Mouse (Mus musculus) forebrain, embryonic 12.5 days (tissue): ENCODE results near the gene H2-Q10. TPM values are rescaled to one million over a fixed set of nuclear protein-coding genes. Genes with fewer than 3 reads are reported as not detected.
"Not testable (repeated sequence)": the region's sequence is repeated elsewhere in the genome, so short reads cannot be mapped to it uniquely, and the experiment has no call there.

Experiments used
- ATAC-seq: fragments of 200-750 bp; cut with Nextera tagmentation; 2 replicates; pipeline ENCODE4 v1.8.0; 2017; ENCODE audit warnings: moderate TSS enrichment; ENCODE audit not compliant: low FRiP score
- H3K27ac ChIP-seq: fragments of 300-500 bp; sonication (generic); 2 replicates; pipeline ENCODE4 v1.5.1; 2016; ENCODE audit warnings: mild to moderate bottlenecking
- H3K27me3 ChIP-seq: fragments of 300-500 bp; sonication (generic); 2 replicates; pipeline ENCODE4 v1.6.1; 2016; ENCODE audit warnings: mild to moderate bottlenecking
- H3K36me3 ChIP-seq: fragments of 300-500 bp; sonication (generic); replicated peaks from 2 replicates; pipeline ENCODE4 v1.6.1; 2016; ENCODE audit warnings: mild to moderate bottlenecking
- H3K4me1 ChIP-seq: fragments of 300-500 bp; sonication (generic); 2 replicates; pipeline ENCODE4 v1.6.1; 2016
- H3K4me2 ChIP-seq: fragments of 300-500 bp; sonication (generic); 2 replicates; pipeline ENCODE4 v1.6.1; 2016; ENCODE audit warnings: mild to moderate bottlenecking, moderate library complexity
- H3K4me3 ChIP-seq: fragments of 300-500 bp; sonication (generic); replicated peaks from 2 replicates; pipeline ENCODE4 v1.5.1; 2016; ENCODE audit warnings: mild to moderate bottlenecking
- H3K9ac ChIP-seq: fragments of 300-500 bp; sonication (generic); 2 replicates; pipeline ENCODE4 v1.6.1; 2016; ENCODE audit warnings: mild to moderate bottlenecking
- H3K9me3 ChIP-seq: fragments of 300-500 bp; sonication (generic); 2 replicates; pipeline ENCODE4 v1.6.1; 2016
- WGBS: fragments of 180-500 bp; shearing (Covaris S2); methylation state at CpG from one replicate; pipeline ENCODE4 v1.1.7; 2016; 5-methylcytosine and 5-hydroxymethylcytosine counted together
- polyA plus RNA-seq: library from polyadenylated mRNA; unstranded; fragments of >200 nt; fragmentation: Nextera tagmentation; extraction: Ambion mirVana; gene quantifications from 2 replicates; pipeline ENCODE4 v1.2.1, GENCODE M21; 2016

The H2-Q10 gene
- polyA plus RNA-seq, 1 experiment from 2014 or later: 0.04 TPM

DNA sequence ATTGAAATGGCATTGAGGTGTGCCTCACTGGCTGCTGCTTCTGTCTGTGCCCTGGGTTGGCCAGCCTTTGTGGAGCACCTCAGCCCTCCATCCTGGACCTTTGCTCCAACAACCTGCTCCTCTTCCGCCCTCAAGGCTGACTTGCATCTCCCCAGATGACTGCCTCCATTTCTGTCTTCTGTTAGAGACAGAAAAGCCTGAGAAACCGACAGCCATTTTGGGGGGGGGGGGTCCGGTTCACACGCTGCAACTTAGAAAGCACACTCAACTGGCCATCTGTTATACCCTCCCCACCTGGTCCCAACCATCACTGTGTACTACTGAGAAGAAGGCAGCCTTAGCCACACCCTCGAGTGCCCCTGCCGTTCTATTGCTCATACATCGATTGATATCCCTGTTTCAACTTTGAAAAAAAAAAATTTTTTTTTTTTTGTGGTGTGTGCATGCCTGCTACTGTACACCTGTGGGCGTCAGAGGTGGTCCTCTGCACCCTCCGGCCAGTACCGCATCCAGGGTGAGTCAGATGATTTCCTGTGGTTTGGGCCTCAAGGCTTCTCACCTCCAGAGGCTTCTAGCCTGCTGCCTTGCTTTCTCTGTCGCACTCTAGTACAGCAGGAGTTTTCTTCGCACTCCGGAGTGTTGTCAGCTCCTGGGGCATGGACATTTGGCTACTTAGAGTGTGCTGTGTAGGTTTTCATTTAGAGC is 37.8 kb downstream of the H2-Q10 start:
- Histone ChIP-seq H3K4me1 (peaks cover 10% of the 10 kb centered on the region), H3K4me3 (no peak overlapping the region), H3K4me2 (no peak overlapping the region), H3K36me3 (peaks cover 6% of the 10 kb centered on the region; the same call in 1 of the 2 replicates), H3K27me3 (peaks cover 55% of the 10 kb centered on the region), H3K9ac (no peak overlapping the region), H3K27ac (no peak overlapping the region), H3K9me3 (no peaks in the 10 kb centered on the region)
- WGBS: 22% methylated on average over 13 of the region's 13 CpGs
- ATAC-seq: no peak

- H3K27ac ChIP-seq, H3K9me3 ChIP-seq: not testable (repeated sequence)
Observed at GRCm38 (mm10) chr17:35508279-35508678, 38.4 kb downstream of the H2-Q10 start.

DNA sequence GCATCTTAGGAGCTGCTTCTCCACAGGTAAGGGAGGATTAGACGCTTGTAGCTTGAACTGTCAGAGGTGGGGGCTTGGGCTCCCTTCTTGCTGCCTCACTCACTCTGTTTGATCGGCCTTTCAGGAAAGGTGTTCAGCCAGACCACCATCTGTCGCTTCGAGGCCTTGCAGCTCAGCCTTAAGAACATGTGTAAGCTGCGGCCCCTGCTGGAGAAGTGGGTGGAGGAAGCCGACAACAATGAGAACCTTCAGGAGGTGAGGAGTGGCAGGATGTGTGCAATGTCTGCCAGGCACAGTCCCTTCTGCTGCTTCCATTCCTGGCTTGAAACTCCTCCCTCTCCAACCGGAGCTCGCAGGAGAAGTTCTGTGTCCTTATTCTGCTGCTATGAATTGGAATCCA is 39.4 kb downstream of the H2-Q10 start:
- Histone ChIP-seq H3K27me3 (peaks cover 50% of the 10 kb centered on the region), H3K9me3 (no peaks in the 10 kb centered on the region), H3K4me2 (no peak overlapping the region), H3K27ac (no peak overlapping the region), H3K4me3 (no peak overlapping the region), H3K36me3 (peaks cover 10% of the 10 kb centered on the region), H3K4me1 (peaks cover 12% of the 10 kb centered on the region), H3K9ac (no peak overlapping the region)
- 29% methylated on average over 8 of the region's 8 CpGs for WGBS
- peak; percentile 25; the same call in 1 of the 2 replicates for ATAC-seq

More at GRCm38 (mm10) chr17:35508279-35508678, 38.4 kb downstream of the H2-Q10 start:
- WGBS: 52% methylated on average over 5 of the region's 5 CpGs
- H3K9ac ChIP-seq, ATAC-seq, H3K4me3 ChIP-seq, H3K4me2 ChIP-seq, H3K4me1 ChIP-seq: not testable (repeated sequence)
- Histone ChIP-seq H3K36me3 (peaks cover 10% of the 10 kb centered on the region), H3K27me3 (peaks cover 55% of the 10 kb centered on the region)

DNA sequence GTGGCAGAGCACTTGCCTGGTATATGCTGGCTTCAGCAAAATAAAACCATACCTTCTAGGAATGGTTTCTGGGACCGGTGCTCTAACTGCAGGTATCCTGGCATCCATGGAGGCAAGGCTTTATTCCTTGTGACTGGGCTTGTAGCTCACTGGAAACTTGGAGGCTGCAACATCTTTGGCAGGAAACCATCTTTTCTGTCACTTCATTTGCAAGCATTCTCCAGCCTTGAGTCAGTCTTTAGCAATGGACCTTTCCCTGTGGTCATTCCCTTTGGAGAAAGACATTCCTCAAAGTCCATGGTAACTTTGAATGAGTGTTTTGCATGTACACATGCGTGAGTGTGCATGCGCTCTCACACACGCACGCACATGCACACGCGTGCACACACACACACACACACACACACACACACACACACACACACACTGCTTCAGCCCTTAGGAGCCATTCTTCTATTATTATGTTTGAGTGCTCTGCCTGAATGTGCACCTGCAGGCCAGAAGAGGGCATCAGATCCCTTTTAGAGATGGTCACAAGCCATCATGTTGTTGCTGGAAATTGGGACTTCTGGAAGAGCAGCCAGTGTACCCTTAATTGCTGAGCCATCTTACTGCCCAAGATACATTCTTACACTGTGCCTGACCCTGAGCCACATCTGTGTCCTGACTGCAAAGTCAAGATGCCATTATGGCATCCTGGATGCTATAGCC is 43.2 kb downstream of the H2-Q10 start:
- no peak overlapping the region for H3K4me2 ChIP-seq
- no peak overlapping the region for H3K27ac ChIP-seq
- WGBS: 98% methylated on average over 7 of the region's 7 CpGs
- H3K27me3 ChIP-seq: peaks cover 12% of the 10 kb centered on the region
- H3K4me3 ChIP-seq: no peak overlapping the region
- no peak for ATAC-seq
- no peak overlapping the region for H3K9ac ChIP-seq
- peaks cover 10% of the 10 kb centered on the region for H3K36me3 ChIP-seq
- no peaks in the 10 kb centered on the region for H3K9me3 ChIP-seq
- peaks cover 34% of the 10 kb centered on the region for H3K4me1 ChIP-seq

GRCm38 (mm10) chr17:35513886-35514285 is 44.0 kb downstream of the H2-Q10 start:
- Histone ChIP-seq H3K27me3 (peaks cover 7% of the 10 kb centered on the region), H3K4me3 (no peak overlapping the region), H3K27ac (no peak overlapping the region), H3K9me3 (no peaks in the 10 kb centered on the region), H3K4me2 (peak overlapping the region; percentile 77; the same call in 1 of the 2 replicates), H3K4me1 (peaks cover 38% of the 10 kb centered on the region), H3K36me3 (peaks cover 10% of the 10 kb centered on the region), H3K9ac (no peak overlapping the region)
- 21% methylated on average over 2 of the region's 2 CpGs for WGBS
- no peak for ATAC-seq

DNA sequence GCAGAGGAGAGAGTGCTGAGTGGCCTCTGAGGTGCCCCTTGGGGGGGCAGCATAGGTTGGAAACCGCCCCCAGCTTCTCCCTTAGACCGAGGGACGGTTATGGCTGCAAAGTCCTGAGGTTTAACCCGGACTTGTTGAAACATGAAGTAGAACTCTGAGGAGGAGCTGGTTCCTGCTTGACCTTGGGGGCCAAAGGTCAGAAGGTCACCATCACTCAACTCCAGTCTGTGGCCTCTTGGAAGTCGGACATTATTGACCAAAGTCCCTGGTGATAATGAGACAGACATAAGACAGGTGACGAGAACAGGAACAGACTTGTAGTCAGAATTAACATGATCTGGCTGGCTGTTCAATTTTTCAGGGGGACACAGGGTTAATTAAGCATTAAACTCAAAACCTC is 44.9 kb downstream of the H2-Q10 start:
- Histone ChIP-seq H3K4me1 (peaks cover 35% of the 10 kb centered on the region), H3K27ac (no peak overlapping the region), H3K36me3 (peaks cover 10% of the 10 kb centered on the region), H3K9ac (peak overlapping the region; percentile 9; the same call in 1 of the 2 replicates), H3K9me3 (no peaks in the 10 kb centered on the region), H3K27me3 (0 out of 2 replicates have a peak, but pooled peaks cover 1% of the 10 kb centered on the region), H3K4me2 (peak overlapping the region; percentile 77), H3K4me3 (0 out of 2 replicates have a peak overlapping the region, but pooled peaks have one; percentile 2)
- no peak for ATAC-seq
- WGBS: 72% methylated on average over 6 of the region's 6 CpGs

DNA sequence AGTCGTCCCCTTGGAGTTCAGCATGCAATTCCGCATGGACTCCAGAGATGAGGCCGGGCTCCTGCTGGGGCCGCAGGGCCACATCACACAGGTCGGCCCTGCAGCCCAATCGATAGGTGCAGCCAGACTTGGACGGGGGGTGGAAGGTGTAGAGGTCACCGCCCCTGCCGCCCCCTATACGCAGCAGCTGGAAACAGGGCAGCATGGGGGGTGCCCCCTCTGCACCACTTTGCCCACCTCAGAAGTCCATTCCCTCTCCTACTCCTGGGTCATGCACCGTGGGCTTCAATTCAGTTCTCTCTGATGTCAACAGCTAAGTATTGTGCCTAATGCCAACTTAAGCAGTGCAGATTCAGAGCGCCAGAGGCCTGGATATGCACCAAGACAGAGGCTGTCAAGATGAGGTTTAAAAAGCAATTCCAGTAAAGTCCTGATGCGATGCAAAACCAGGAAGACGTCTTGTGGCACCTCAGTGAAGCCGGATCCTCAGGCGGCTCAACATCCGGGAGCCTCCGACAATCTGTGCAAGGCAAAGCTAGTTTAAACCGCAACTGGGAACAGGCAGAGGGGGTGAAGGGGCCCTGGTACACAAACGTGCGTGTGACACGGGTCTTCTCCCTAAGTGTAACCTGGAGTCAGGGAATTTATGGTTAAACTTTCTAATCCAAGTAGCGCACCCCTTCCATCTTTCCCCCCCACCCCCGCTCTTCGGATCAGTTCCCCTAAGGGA is 46.2 kb downstream of the H2-Q10 start:
- Histone ChIP-seq H3K27me3 (no peaks in the 10 kb centered on the region), H3K4me3 (peak overlapping the region; percentile 56), H3K36me3 (peaks cover 15% of the 10 kb centered on the region), H3K4me1 (peaks cover 35% of the 10 kb centered on the region), H3K4me2 (peak overlapping the region; percentile 77), H3K27ac (0 out of 2 replicates have a peak overlapping the region, but pooled peaks have one; percentile 13), H3K9me3 (no peaks in the 10 kb centered on the region), H3K9ac (peak overlapping the region; percentile 63)
- ATAC-seq: peak; percentile 18
- 10% methylated on average over 25 of the region's 25 CpGs for WGBS

DNA sequence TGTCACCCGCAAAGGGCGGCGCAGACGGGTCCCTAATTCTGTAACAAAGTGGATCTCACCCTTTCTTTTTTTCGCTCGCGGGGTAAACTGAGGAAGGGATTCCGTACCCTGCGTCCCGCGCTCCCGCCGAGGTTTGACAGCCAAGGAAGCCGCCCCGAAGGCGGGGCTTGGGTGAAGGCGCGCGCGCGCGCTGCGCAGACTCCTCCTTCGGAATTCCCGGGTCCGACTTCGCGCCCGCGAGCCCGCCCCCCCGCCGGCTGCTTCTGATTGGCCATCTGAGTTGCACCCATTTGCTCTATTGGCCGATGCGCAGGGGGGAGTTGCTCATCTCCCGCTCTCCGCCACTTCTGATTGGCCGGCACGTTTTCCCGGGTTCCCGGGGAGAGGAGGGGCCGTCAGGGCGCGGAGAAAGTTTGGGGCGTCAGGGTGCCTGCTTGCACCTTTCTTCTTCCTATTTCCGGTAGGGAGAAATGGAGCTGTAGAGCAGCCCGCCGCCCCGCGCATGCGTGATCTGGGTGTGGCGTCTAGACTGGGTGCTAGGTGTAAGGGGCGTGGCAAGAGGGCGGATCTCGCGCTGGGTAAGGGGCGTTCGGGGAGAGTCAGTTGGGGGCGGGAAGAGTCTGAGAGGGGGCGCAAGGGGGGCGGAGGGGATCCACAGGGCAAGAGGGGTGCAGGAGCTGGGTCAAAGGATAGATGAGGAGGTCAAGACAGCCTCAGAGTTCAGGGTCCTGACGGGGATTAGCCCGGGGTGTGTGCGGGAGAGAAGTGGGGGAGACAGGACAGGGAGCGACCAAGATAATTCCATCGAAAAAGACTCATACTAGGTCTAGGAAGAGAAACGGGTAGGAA is 47.0 kb downstream of the H2-Q10 start, which contains the start of the genes Tcf19 and Cchcr1:
Tcf19 (minus strand) TSS at position 173 of the 849 bp plus-strand sequence.
Cchcr1 (plus strand) TSS at position 449 of the 849 bp plus-strand sequence.
- Histone ChIP-seq H3K4me1 (peaks cover 35% of the 10 kb centered on the region), H3K9ac (peak within 1 kb of the TSS; percentile 63), H3K4me3 (peak within 1 kb of the TSS; percentile 56), H3K36me3 (peaks cover 19% of the 10 kb centered on the region), H3K27ac (0 out of 2 replicates have a peak within 1 kb of the TSS, but pooled peaks have one; percentile 46), H3K9me3 (no peaks in the 10 kb centered on the region), H3K27me3 (no peaks in the 10 kb centered on the region), H3K4me2 (peak within 1 kb of the TSS; percentile 77)
- WGBS: under 1% methylated on average over 67 of the region's 67 CpGs
- peak; percentile 94 for ATAC-seq

- Histone ChIP-seq H3K27ac (no peak overlapping the region), H3K36me3 (peaks cover 15% of the 10 kb centered on the region), H3K9me3 (no peaks in the 10 kb centered on the region), H3K4me3 (peak overlapping the region; percentile 56), H3K4me2 (peak overlapping the region; percentile 77), H3K4me1 (peaks cover 35% of the 10 kb centered on the region), H3K9ac (peak overlapping the region; percentile 63), H3K27me3 (no peaks in the 10 kb centered on the region)
- no peak for ATAC-seq
- WGBS: 9% methylated on average over 12 of the region's 12 CpGs
Observed at GRCm38 (mm10) chr17:35517526-35517925, 47.6 kb downstream of the H2-Q10 start.
